Mouse (Mus musculus): ENCODE data around the gene Dgkq.
"Not testable (repeated sequence)": the region's sequence is repeated elsewhere in the genome, so short reads cannot be mapped to it uniquely, and the experiment has no call there.

Dgkq gene

GRCm38 (mm10) chr5:108653341-108653740, 16.1 kb downstream of the Dgkq start:
- DNase-seq = no peak

- DNase-seq = peak; percentile 75
Observed at GRCm38 (mm10) chr5:108651823-108652222, 17.6 kb downstream of the Dgkq start.

GRCm38 (mm10) chr5:108651136-108651720, 18.2 kb downstream of the Dgkq start:
- DNase-seq = no peak

GRCm38 (mm10) chr5:108650341-108650740, 19.1 kb downstream of the Dgkq start:
- no peak for DNase-seq

- DNase-seq = no peak
Observed at GRCm38 (mm10) chr5:108648937-108649576, 20.4 kb downstream of the Dgkq start.

GRCm38 (mm10) chr5:108647820-108648465, 21.5 kb downstream of the Dgkq start:
- DNase-seq = no peak

GRCm38 (mm10) chr5:108647311-108647710, 22.2 kb downstream of the Dgkq start:
- DNase-seq = no peak

- no peak for DNase-seq
Observed at GRCm38 (mm10) chr5:108646343-108646660, 23.2 kb downstream of the Dgkq start.

- DNase-seq = no peak
Observed at GRCm38 (mm10) chr5:108645651-108646342, 23.7 kb downstream of the Dgkq start.

- no peak for DNase-seq
Observed at GRCm38 (mm10) chr5:108643674-108644073, 25.8 kb downstream of the Dgkq start.

- DNase-seq = no peak
Observed at GRCm38 (mm10) chr5:108636172-108636571, 33.3 kb downstream of the Dgkq start.

GRCm38 (mm10) chr5:108634088-108634487, 35.4 kb downstream of the Dgkq start:
- not testable (repeated sequence) for DNase-seq

GRCm38 (mm10) chr5:108633676-108634075, 35.8 kb downstream of the Dgkq start:
- no peak for DNase-seq

- DNase-seq = peak; percentile 96
Observed at GRCm38 (mm10) chr5:108629634-108630483, 39.6 kb downstream of the Dgkq start, which contains the start of the genes Gak and Tmem175. Gene Gak (minus strand): TSS chr5:108629755. Gene Tmem175 (plus strand): TSS chr5:108629770.

- no peak for DNase-seq
Observed at GRCm38 (mm10) chr5:108628891-108629633, 40.4 kb downstream of the Dgkq start.

GRCm38 (mm10) chr5:108626050-108626660, 43.3 kb downstream of the Dgkq start:
- DNase-seq = no peak

- DNase-seq = no peak
Observed at GRCm38 (mm10) chr5:108621870-108622269, 47.6 kb downstream of the Dgkq start.

GRCm38 (mm10) chr5:108610426-108610825, 59.0 kb downstream of the Dgkq start:
- DNase-seq = no peak

- DNase-seq = no peak
Observed at GRCm38 (mm10) chr5:108602537-108602936, 66.9 kb downstream of the Dgkq start.

GRCm38 (mm10) chr5:108599923-108600322, 69.5 kb downstream of the Dgkq start:
- no peak for DNase-seq

Data from kidney, postnatal 10 days (tissue).